Mouse (Mus musculus) forebrain, postnatal 0 days (tissue): ENCODE measurements around the gene Itga7. TPM values are rescaled to one million over a fixed set of nuclear protein-coding genes. Genes with fewer than 3 reads are reported as not detected.

Experiments
- ATAC-seq: fragments of 200-750 bp; cut with Nextera tagmentation; 2 replicates; pipeline ENCODE4 v1.8.0; 2017; ENCODE audit warnings: mild to moderate bottlenecking, moderate library complexity
- DNase-seq: peaks from one replicate; pipeline ENCODE4 v3.0.0-alpha.2; 2015
- H3K27ac ChIP-seq: fragments of 300-500 bp; sonication (generic); 2 replicates; pipeline ENCODE4 v1.5.1; 2014; ENCODE audit warnings: low read depth, mild to moderate bottlenecking, antibody characterized with exemption, low read length, moderate library complexity, mixed read lengths
- H3K27me3 ChIP-seq: fragments of 300-500 bp; sonication (generic); 2 replicates; pipeline ENCODE4 v1.6.1; 2014; ENCODE audit warnings: mild to moderate bottlenecking, low read length, mixed read lengths; ENCODE audit not compliant: insufficient read depth
- H3K36me3 ChIP-seq: fragments of 300-500 bp; sonication (generic); 2 replicates; pipeline ENCODE4 v1.6.1; 2014; ENCODE audit warnings: mild to moderate bottlenecking, moderate library complexity; ENCODE audit not compliant: insufficient read depth
- H3K4me1 ChIP-seq: fragments of 300-500 bp; sonication (generic); 2 replicates; pipeline ENCODE4 v1.6.1; 2014; ENCODE audit warnings: antibody characterized with exemption; ENCODE audit not compliant: insufficient read depth
- H3K4me2 ChIP-seq: fragments of 300-500 bp; sonication (generic); 2 replicates; pipeline ENCODE4 v1.6.1; 2014; ENCODE audit warnings: low read depth, mild to moderate bottlenecking, moderate library complexity
- H3K4me3 ChIP-seq: fragments of 300-500 bp; sonication (generic); 2 replicates; pipeline ENCODE4 v1.5.1; 2014; ENCODE audit warnings: low read depth, low read length, mixed read lengths
- H3K9ac ChIP-seq: fragments of 300-500 bp; sonication (generic); 2 replicates; pipeline ENCODE4 v1.6.1; 2014; ENCODE audit warnings: mild to moderate bottlenecking
- H3K9me3 ChIP-seq: fragments of 300-500 bp; sonication (generic); 2 replicates; pipeline ENCODE4 v1.6.1; 2016; ENCODE audit warnings: low read length
- CTCF ChIP-seq: sonication (generic); IDR thresholded peaks from 2 replicates; pipeline ENCODE4 v1.5.1; 2016; ENCODE audit warnings: antibody characterized with exemption, control low read depth, low read depth
- WGBS: fragments of 180-500 bp; shearing (Covaris S2); extraction: QIAGEN DNeasy Blood & Tissue Kit; methylation state at CpG from one replicate; pipeline ENCODE4 v1.1.7; 2014; 5-methylcytosine and 5-hydroxymethylcytosine counted together
- polyA plus RNA-seq: library from polyadenylated mRNA; unstranded; fragments of >200 nt; fragmentation: Nextera tagmentation; extraction: Ambion mirVana; gene quantifications from 2 replicates; pipeline ENCODE4 v1.2.1, GENCODE M21; 2015
- total RNA-seq: library from RNA; depleted of rRNA; stranded (reverse); fragments of >200 nt; gene quantifications from 2 replicates; pipeline ENCODE4 v1.2.3, GENCODE M21; 2014

Gene Itga7
- total and polyA plus RNA-seq, 2 experiments from 2014 or later = 7.7 to 12.7 TPM

GRCm38 (mm10) chr10:128947496-128947895 lies 13.9 kb downstream of the Itga7 start:
- no peaks in the 10 kb centered on the region for H3K4me1 ChIP-seq
- no peaks in the 10 kb centered on the region for H3K27me3 ChIP-seq
- DNase-seq (no peak), ATAC-seq (no peak)
- no peak overlapping the region for H3K27ac ChIP-seq
- no peak for TF ChIP-seq CTCF
- no peaks in the 10 kb centered on the region for H3K36me3 ChIP-seq
- 95% methylated on average over 4 of the region's 4 CpGs for WGBS
- H3K9me3 ChIP-seq = no peaks in the 10 kb centered on the region
- no peak overlapping the region for H3K4me3 ChIP-seq
- H3K9ac ChIP-seq = no peak overlapping the region
- H3K4me2 ChIP-seq = no peak overlapping the region

DNA sequence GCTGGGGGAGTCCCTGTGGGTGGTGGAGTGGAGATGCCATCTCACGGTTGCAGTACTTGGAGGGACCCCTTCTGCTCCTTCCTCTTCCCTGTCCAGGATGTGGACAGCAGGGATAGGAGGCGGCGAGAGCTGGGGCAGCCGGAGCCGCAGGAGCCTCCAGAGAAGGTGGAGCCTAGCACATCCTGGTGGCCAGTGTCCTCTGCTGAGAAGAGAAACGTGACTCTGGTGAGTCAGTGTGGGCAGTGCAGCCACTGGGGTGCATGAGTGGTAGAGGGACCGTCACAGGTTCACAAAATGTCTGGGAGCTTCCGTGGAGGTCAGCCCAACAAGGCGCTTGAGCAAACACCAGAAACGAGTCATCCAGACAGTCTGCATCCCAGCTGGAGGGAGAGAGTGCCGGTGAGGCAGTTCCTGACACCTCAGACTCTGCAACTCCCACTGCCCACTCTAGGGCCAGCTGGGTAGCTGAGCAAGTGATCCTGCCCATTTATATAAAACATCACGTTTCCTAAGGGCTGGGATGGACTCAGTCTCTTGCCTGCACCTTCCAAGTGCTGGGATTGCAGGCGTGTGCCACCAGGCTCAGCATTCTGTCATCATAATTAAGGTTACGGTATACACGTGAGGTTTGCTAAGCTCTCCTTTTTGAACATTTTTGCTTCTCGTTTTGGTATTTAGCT lies 16.7 kb downstream of the Itga7 start:
- H3K27me3 ChIP-seq = no peaks in the 10 kb centered on the region
- H3K36me3 ChIP-seq = no peaks in the 10 kb centered on the region
- WGBS = 77% methylated on average over 16 of the region's 16 CpGs
- H3K9ac ChIP-seq = no peak overlapping the region
- no peaks in the 10 kb centered on the region for H3K4me1 ChIP-seq
- TF ChIP-seq CTCF = no peak
- DNase-seq = no peak
- ATAC-seq = no peak
- no peak overlapping the region for H3K4me2 ChIP-seq
- no peak overlapping the region for H3K27ac ChIP-seq
- H3K4me3 ChIP-seq = no peak overlapping the region
- H3K9me3 ChIP-seq = no peaks in the 10 kb centered on the region

DNA sequence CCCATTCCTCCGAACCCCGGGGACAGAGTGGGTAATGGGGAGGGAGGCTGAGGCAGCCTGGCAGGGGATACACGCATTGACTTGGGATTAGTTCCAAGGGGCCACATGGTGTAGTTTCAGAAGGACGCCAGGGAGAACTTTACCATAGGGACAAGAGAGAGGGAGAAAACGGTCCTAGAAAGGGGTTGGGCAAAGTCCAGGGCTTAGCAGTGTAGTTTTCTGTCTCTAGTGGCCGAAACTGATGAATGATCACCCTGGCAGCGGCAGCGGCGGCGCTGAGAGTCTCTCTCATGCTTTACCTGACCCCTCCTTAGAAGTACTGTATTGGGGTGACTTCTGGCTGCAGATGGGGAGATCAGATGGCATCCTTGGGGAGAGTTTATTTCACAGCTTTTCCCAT lies 24.7 kb downstream of the Itga7 start:
- DNase-seq (no peak), ATAC-seq (no peak)
- Histone ChIP-seq H3K27ac (no peak overlapping the region), H3K9me3 (no peaks in the 10 kb centered on the region), H3K36me3 (no peaks in the 10 kb centered on the region), H3K4me1 (no peaks in the 10 kb centered on the region), H3K27me3 (no peaks in the 10 kb centered on the region), H3K4me3 (no peak overlapping the region), H3K9ac (no peak overlapping the region), H3K4me2 (no peak overlapping the region)
- 83% methylated on average over 10 of the region's 10 CpGs for WGBS
- no peak for TF ChIP-seq CTCF

GRCm38 (mm10) chr10:128960142-128960541 lies 26.5 kb downstream of the Itga7 start:
- Histone ChIP-seq H3K27me3 (no peaks in the 10 kb centered on the region), H3K9me3 (no peaks in the 10 kb centered on the region), H3K9ac (no peak overlapping the region), H3K4me1 (no peaks in the 10 kb centered on the region), H3K4me3 (no peak overlapping the region), H3K4me2 (no peak overlapping the region), H3K27ac (no peak overlapping the region), H3K36me3 (no peaks in the 10 kb centered on the region)
- ATAC-seq (no peak), DNase-seq (no peak)
- no peak for TF ChIP-seq CTCF
- WGBS = 84% methylated on average over 4 of the region's 4 CpGs

DNA sequence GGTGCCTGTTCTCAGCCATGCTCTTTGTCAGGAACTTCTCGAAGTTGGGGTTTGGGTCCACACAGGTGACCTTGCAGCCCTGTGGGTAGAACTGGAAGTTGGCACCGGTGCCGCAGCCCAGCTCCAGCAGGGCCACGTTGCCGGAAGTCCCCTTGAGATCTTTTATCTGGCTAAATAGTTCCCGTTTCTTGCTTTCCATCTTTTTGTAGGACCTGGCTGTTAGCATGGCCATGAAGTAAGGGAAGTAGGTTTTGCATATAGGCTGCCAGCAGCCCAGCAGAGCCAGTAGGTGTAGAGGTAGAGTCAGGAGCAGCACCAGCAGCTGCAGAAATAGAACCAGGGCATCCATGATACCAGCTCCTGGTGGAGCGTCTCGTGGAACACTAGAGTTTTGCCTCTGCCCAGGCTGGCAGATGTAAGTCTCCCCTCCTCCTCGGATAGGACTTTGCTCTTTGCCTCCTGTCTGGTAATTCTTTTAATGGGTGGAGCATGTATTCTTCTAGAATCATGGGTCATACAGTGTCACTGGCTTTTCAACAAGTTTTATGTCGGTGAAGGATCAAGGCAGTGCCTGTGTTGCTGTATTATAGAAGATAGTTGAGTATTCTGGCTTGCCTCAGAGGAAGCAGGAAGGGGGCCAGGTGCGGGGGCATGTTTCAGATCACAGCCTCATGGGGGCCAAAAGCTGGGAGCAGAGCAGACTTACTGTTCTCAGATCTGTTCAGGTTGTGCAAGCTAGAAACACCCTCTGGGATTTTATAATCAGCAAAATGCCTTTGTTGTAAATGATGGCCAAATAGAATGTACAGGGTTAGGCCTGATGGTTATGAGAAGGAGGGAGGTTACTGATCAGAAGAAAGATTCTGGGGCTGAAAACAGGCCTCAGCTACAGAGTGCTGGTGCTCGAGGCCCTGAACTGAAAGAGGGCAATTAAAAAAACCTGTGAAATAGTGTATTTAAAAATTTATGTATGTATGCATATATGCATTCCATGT lies 27.3 kb downstream of the Itga7 start, which contains the start of gene Mettl7b:
Gene Mettl7b, minus strand, starts transcription at position 399 of the 995 bp plus-strand sequence.
- 88% methylated on average over 12 of the region's 12 CpGs for WGBS
- Histone ChIP-seq H3K9ac (no peak within 1 kb of the TSS), H3K9me3 (no peaks in the 10 kb centered on the region), H3K27me3 (no peaks in the 10 kb centered on the region), H3K4me1 (no peaks in the 10 kb centered on the region), H3K36me3 (no peaks in the 10 kb centered on the region), H3K4me2 (no peak within 1 kb of the TSS), H3K27ac (no peak within 1 kb of the TSS), H3K4me3 (no peak within 1 kb of the TSS)
- no peak for DNase-seq
- TF ChIP-seq CTCF = no peak
- ATAC-seq = no peak

DNA sequence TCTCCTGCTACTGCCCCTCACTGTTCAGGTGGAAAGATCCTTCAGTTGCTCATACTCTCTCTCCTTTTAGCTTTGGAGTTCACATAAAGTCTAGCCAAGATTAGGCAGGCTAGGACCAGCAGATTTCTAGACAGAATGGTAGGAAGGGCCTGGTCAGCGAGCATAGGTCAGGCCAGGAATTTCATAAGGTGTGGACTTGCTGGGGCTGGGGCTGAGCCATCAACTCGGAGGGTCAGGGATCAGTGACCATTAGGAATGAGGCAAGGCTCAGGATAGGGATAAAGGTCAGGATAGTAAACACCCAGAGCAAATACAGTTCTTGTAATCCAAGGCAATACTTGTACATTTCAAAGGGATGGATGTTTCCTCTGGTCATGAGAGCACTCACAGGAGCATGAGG lies 31.3 kb downstream of the Itga7 start:
- H3K4me3 ChIP-seq = no peak overlapping the region

DNA sequence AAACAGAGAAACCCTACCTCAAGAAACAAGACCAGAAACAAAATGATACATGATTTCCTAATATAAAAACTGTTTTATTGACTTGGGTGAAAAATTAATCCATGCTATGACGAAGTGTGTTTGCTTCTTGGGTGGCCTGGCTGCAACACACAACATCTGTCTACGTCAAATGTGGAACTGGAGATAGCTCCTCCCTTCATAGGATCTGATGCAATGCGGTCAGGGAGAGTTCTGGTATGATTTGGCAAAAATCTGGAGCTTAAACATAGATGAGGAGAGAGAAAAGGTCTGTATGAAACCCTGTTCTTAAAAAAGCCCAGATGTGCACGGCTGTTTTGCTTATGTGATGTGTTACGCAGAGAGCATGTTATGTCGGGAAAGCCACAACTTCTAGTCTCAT lies 32.3 kb downstream of the Itga7 start:
- Histone ChIP-seq H3K9me3 (no peaks in the 10 kb centered on the region), H3K36me3 (no peaks in the 10 kb centered on the region), H3K4me3 (no peak overlapping the region), H3K4me1 (no peaks in the 10 kb centered on the region), H3K4me2 (no peak overlapping the region), H3K27ac (no peak overlapping the region), H3K9ac (no peak overlapping the region), H3K27me3 (no peaks in the 10 kb centered on the region)
- DNase-seq (no peak), ATAC-seq (no peak)
- no peak for TF ChIP-seq CTCF
- WGBS = 87% methylated on average over 6 of the region's 6 CpGs

More for the DNA sequence above, 31.3 kb downstream of the Itga7 start:
- no peaks in the 10 kb centered on the region for H3K4me1 ChIP-seq
- no peaks in the 10 kb centered on the region for H3K27me3 ChIP-seq
- H3K4me2 ChIP-seq = no peak overlapping the region
- no peaks in the 10 kb centered on the region for H3K36me3 ChIP-seq
- H3K9me3 ChIP-seq = no peaks in the 10 kb centered on the region
- TF ChIP-seq CTCF = no peak
- DNase-seq = no peak
- no peak overlapping the region for H3K27ac ChIP-seq
- 88% methylated on average over 2 of the region's 2 CpGs for WGBS
- ATAC-seq = no peak
- no peak overlapping the region for H3K9ac ChIP-seq
